Mouse (Mus musculus): ENCODE results near the gene Pde11a. TPM values are rescaled to one million over a fixed set of nuclear protein-coding genes. Genes with fewer than 3 reads are reported as not detected.

The Pde11a gene
- polyA plus RNA-seq, 1 experiment from 2014 or later = 0.18 TPM

GRCm38 (mm10) chr2:76128105-76129057, 210.2 kb downstream of the Pde11a start:
- H3K27me3 ChIP-seq = no peaks in the 10 kb centered on the region
- peaks cover 12% of the 10 kb centered on the region; the same call in 1 of the 2 replicates for H3K4me1 ChIP-seq
- 0 out of 2 replicates have a peak, but pooled peaks cover 6% of the 10 kb centered on the region for H3K9me3 ChIP-seq (replicated peaks)
- no peak overlapping the region for H3K4me2 ChIP-seq (replicated peaks)
- 58% methylated on average over 9 of the region's 9 CpGs for WGBS
- no peak overlapping the region for H3K9ac ChIP-seq
- H3K36me3 ChIP-seq = no peaks in the 10 kb centered on the region
- ATAC-seq (ENCODE audit: low FRiP score) = no peak
- H3K27ac ChIP-seq = no peak overlapping the region
- H3K4me3 ChIP-seq = no peak overlapping the region

GRCm38 (mm10) chr2:76126651-76127050, 211.9 kb downstream of the Pde11a start:
- no peaks in the 10 kb centered on the region for H3K36me3 ChIP-seq
- H3K4me2 ChIP-seq (replicated peaks) = no peak overlapping the region
- H3K9me3 ChIP-seq (replicated peaks) = 0 out of 2 replicates have a peak, but pooled peaks cover 6% of the 10 kb centered on the region
- no peak overlapping the region for H3K9ac ChIP-seq
- H3K4me3 ChIP-seq = no peak overlapping the region
- no peak for ATAC-seq (ENCODE audit: low FRiP score)
- WGBS = 90% methylated on average over 6 of the region's 6 CpGs
- no peak overlapping the region for H3K27ac ChIP-seq
- peaks cover 12% of the 10 kb centered on the region; the same call in 1 of the 2 replicates for H3K4me1 ChIP-seq
- H3K27me3 ChIP-seq = no peaks in the 10 kb centered on the region

DNA sequence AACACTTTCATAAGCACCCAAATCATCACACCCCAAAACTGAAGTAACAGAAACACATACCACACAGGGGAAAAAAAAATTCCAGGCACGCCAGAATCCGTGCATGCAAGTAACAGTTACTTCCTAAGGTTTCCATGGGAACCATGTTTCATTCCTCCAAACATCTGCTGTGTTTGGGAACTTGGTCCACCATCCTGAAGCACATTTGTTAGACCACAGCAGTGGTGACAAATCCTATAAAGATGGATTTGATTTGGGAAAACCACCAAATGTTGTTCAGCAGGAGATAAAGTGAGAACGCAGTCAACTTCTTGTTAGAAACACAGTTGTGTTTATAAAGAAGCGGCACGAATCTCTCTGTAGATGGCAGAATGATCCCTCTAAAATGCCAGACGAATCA, 213.8 kb downstream of the Pde11a start:
- Histone ChIP-seq H3K9ac (no peak overlapping the region), H3K27me3 (no peaks in the 10 kb centered on the region), H3K27ac (no peak overlapping the region), H3K4me2 (replicated peaks) (no peak overlapping the region), H3K9me3 (replicated peaks) (0 out of 2 replicates have a peak, but pooled peaks cover 6% of the 10 kb centered on the region), H3K36me3 (no peaks in the 10 kb centered on the region), H3K4me1 (0 out of 2 replicates have a peak, but pooled peaks cover 6% of the 10 kb centered on the region), H3K4me3 (no peak overlapping the region)
- ATAC-seq (ENCODE audit: low FRiP score) = no peak
- WGBS = 78% methylated on average over 6 of the region's 6 CpGs

GRCm38 (mm10) chr2:76122167-76122566, 216.4 kb downstream of the Pde11a start:
- Histone ChIP-seq H3K4me1 (no peaks in the 10 kb centered on the region), H3K4me2 (replicated peaks) (no peak overlapping the region), H3K4me3 (no peak overlapping the region), H3K9ac (no peak overlapping the region), H3K27me3 (no peaks in the 10 kb centered on the region), H3K36me3 (no peaks in the 10 kb centered on the region), H3K27ac (no peak overlapping the region), H3K9me3 (replicated peaks) (0 out of 2 replicates have a peak, but pooled peaks cover 6% of the 10 kb centered on the region)
- no peak for ATAC-seq (ENCODE audit: low FRiP score)
- 87% methylated on average over 6 of the region's 6 CpGs for WGBS

DNA sequence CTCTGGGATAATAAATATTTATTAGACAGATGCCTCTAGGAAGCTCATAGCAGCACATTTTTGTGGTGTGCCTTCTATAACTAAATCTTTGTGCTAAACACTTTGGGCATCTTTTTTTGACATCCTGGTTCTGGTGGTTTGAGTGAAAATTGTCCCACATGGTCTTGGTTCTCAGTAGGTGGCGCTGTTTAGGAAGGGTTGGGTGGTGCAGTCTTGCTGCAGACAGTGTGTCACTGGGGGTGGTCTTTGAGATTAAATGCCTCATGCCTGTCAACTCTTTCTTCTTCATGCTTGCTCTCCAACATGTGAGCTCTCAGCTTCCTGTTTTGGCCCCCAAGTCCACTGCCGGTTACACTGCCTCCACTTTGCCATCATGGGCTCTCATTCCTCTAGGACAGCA, 218.7 kb downstream of the Pde11a start:
- Histone ChIP-seq H3K4me1 (no peaks in the 10 kb centered on the region), H3K9me3 (replicated peaks) (no peaks in the 10 kb centered on the region), H3K36me3 (no peaks in the 10 kb centered on the region), H3K4me2 (replicated peaks) (no peak overlapping the region), H3K27ac (no peak overlapping the region), H3K4me3 (no peak overlapping the region), H3K27me3 (no peaks in the 10 kb centered on the region), H3K9ac (no peak overlapping the region)
- WGBS = 59% methylated on average over 2 of the region's 2 CpGs
- ATAC-seq (ENCODE audit: low FRiP score) = no peak

DNA sequence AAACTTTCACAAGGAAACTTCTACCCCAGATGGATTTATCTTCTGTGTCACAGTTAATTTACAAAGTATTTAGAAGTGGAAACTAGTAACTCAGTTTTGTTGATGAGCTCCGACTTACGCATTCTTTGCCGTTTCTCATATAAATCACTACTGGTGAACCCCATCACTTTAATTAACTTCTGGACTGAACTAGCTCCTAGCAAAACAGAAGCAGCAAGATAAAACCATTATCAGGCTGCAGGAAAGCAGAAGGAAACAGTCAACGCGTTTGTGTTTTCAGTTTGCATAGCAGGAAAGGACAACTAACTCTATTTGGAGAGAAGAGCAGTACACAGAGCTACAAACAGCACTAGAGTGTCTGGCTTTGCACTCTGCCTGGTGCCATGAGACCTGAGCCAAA, 220.1 kb downstream of the Pde11a start:
- Histone ChIP-seq H3K9ac (no peak overlapping the region), H3K27ac (no peak overlapping the region), H3K27me3 (no peaks in the 10 kb centered on the region), H3K4me3 (no peak overlapping the region), H3K36me3 (no peaks in the 10 kb centered on the region), H3K4me2 (replicated peaks) (no peak overlapping the region), H3K4me1 (no peaks in the 10 kb centered on the region), H3K9me3 (replicated peaks) (no peaks in the 10 kb centered on the region)
- ATAC-seq (ENCODE audit: low FRiP score) = no peak
- WGBS = 80% methylated on average over 5 of the region's 5 CpGs

- Histone ChIP-seq H3K4me1 (no peaks in the 10 kb centered on the region), H3K4me2 (replicated peaks) (no peak overlapping the region), H3K4me3 (no peak overlapping the region), H3K27ac (no peak overlapping the region), H3K36me3 (no peaks in the 10 kb centered on the region), H3K9me3 (replicated peaks) (no peaks in the 10 kb centered on the region), H3K9ac (no peak overlapping the region), H3K27me3 (no peaks in the 10 kb centered on the region)
- no peak for ATAC-seq (ENCODE audit: low FRiP score)
- whole genome bisulfite sequencing = 85% methylated on average over 1 of the region's 1 CpGs
Measured at GRCm38 (mm10) chr2:76117219-76117618, 221.4 kb downstream of the Pde11a start.

DNA sequence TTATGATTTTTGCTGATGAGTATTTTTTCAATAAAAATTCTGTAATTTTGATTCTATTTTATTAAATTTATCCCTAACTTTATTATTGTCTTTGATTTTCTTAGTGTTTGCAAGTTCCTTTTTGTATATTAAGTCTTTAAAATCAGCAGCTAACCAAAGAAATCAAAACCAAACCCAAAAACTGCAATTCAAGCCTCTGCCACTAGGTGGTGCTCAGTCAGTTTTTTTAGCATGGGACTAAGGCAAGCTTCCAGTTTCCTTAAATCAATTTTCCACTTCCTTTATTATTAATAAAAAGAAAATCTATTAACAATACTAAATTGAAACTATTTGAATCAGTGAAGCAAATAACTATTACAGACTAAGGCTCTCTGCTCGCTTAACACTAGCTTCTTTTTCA, 222.9 kb downstream of the Pde11a start:
- no peaks in the 10 kb centered on the region for H3K4me1 ChIP-seq
- no peak for ATAC-seq (ENCODE audit: low FRiP score)
- H3K4me3 ChIP-seq = no peak overlapping the region
- no peak overlapping the region for H3K27ac ChIP-seq
- no peak overlapping the region for H3K9ac ChIP-seq
- no peak overlapping the region for H3K4me2 ChIP-seq (replicated peaks)
- no peaks in the 10 kb centered on the region for H3K9me3 ChIP-seq (replicated peaks)
- WGBS = 18% methylated on average over 1 of the region's 1 CpGs
- no peaks in the 10 kb centered on the region for H3K27me3 ChIP-seq
- no peaks in the 10 kb centered on the region for H3K36me3 ChIP-seq

- H3K9ac ChIP-seq = no peak overlapping the region
- no peaks in the 10 kb centered on the region for H3K36me3 ChIP-seq
- H3K9me3 ChIP-seq (replicated peaks) = no peaks in the 10 kb centered on the region
- no peak overlapping the region for H3K27ac ChIP-seq
- no peak overlapping the region for H3K4me2 ChIP-seq (replicated peaks)
- H3K4me3 ChIP-seq = no peak overlapping the region
- no peaks in the 10 kb centered on the region for H3K27me3 ChIP-seq
- no peak for ATAC-seq (ENCODE audit: low FRiP score)
- WGBS = 28% methylated on average over 6 of the region's 6 CpGs
- no peaks in the 10 kb centered on the region for H3K4me1 ChIP-seq
Measured at GRCm38 (mm10) chr2:76114734-76115133, 223.8 kb downstream of the Pde11a start.

- Histone ChIP-seq H3K9me3 (replicated peaks) (no peaks in the 10 kb centered on the region), H3K9ac (no peak overlapping the region), H3K4me3 (no peak overlapping the region), H3K27ac (no peak overlapping the region), H3K4me1 (no peaks in the 10 kb centered on the region), H3K4me2 (replicated peaks) (no peak overlapping the region), H3K27me3 (no peaks in the 10 kb centered on the region), H3K36me3 (no peaks in the 10 kb centered on the region)
- no peak for ATAC-seq (ENCODE audit: low FRiP score)
- WGBS = 61% methylated on average over 8 of the region's 8 CpGs
Measured at GRCm38 (mm10) chr2:76109653-76110052, 228.9 kb downstream of the Pde11a start.

- Histone ChIP-seq H3K36me3 (no peaks in the 10 kb centered on the region), H3K27me3 (0 out of 2 replicates have a peak, but pooled peaks cover 2% of the 10 kb centered on the region), H3K4me1 (0 out of 2 replicates have a peak, but pooled peaks cover 5% of the 10 kb centered on the region), H3K9me3 (replicated peaks) (no peaks in the 10 kb centered on the region), H3K9ac (no peak overlapping the region), H3K4me2 (replicated peaks) (no peak overlapping the region), H3K27ac (no peak overlapping the region), H3K4me3 (no peak overlapping the region)
- no peak for ATAC-seq (ENCODE audit: low FRiP score)
- 32% methylated on average over 14 of the region's 14 CpGs for WGBS
Measured at GRCm38 (mm10) chr2:76101889-76102602, 236.5 kb downstream of the Pde11a start.

- 0 out of 2 replicates have a peak, but pooled peaks cover 5% of the 10 kb centered on the region for H3K4me1 ChIP-seq
- H3K9me3 ChIP-seq (replicated peaks) = no peaks in the 10 kb centered on the region
- H3K4me3 ChIP-seq = no peak overlapping the region
- no peak overlapping the region for H3K9ac ChIP-seq
- H3K36me3 ChIP-seq = no peaks in the 10 kb centered on the region
- 73% methylated on average over 9 of the region's 9 CpGs for WGBS
- 0 out of 2 replicates have a peak, but pooled peaks cover 2% of the 10 kb centered on the region for H3K27me3 ChIP-seq
- no peak overlapping the region for H3K27ac ChIP-seq
- ATAC-seq (ENCODE audit: low FRiP score) = no peak
- no peak overlapping the region for H3K4me2 ChIP-seq (replicated peaks)
Measured at GRCm38 (mm10) chr2:76100597-76100996, 238.0 kb downstream of the Pde11a start.

Data from hindbrain, embryonic 12.5 days (tissue).